Mouse (Mus musculus): ENCODE measurements around the gene Nckap5.

DNA sequence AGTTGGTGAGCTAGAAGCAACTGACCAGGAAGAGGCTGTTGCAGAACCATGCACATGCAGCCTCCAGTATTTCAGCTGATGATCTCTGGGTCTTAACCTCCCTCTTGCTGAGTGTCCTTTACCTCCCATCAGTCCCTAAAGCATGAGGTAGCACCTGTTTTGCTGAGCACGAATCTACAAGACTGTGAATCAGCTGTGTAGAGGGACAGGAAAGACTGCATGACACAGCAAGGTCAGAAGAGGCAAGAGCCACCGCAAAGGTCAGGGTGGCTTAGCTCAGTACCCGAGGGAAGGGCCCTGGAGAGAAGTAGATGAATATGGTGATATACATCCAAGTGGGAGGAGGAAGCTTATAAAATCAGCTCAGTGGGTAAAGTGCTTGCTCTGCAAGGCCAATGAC is 66.4 kb downstream of the Nckap5 start:
- TF ChIP-seq POLR2A (IDR thresholded peaks at IDR 0.05; ENCODE audit: insufficient read depth, low read depth, low read length) = no peak
- no peak for TF ChIP-seq CTCF (IDR thresholded peaks at IDR 0.05; ENCODE audit: insufficient read depth, low read depth, low read length)
